Mouse (Mus musculus) right cerebral cortex, postnatal 36 days (tissue): ENCODE measurements around the gene Fam214a.

Source experiments
- DNase-seq, 2 experiments: peaks; one replicate each; pipeline ENCODE4 v3.0.0; 2022; ENCODE audit warnings: low spot score in 2 of 2, mixed read lengths in 1 of 2

The Fam214a gene

GRCm38 (mm10) chr9:74952756-74953247 lies at the start of gene Fam214a:
Gene Fam214a (plus strand): TSS chr9:74952884.
- DNase-seq = peak; percentile 96

- peak in 1 of 2 experiments; percentile 44 for DNase-seq
These were observed 47.7 kb upstream of the Fam214a start for GRCm38 (mm10) chr9:74904866-74905508.

- no peak for DNase-seq
These were observed 45.7 kb upstream of the Fam214a start for GRCm38 (mm10) chr9:74906951-74907350.

GRCm38 (mm10) chr9:74909245-74909644 lies 43.4 kb upstream of the Fam214a start:
- DNase-seq = no peak

GRCm38 (mm10) chr9:74910226-74910759 lies 42.4 kb upstream of the Fam214a start:
- DNase-seq = no peak

GRCm38 (mm10) chr9:74911430-74911829 lies 41.3 kb upstream of the Fam214a start:
- no peak for DNase-seq

- no peak for DNase-seq
These were observed 40.8 kb upstream of the Fam214a start for GRCm38 (mm10) chr9:74911919-74912318.

GRCm38 (mm10) chr9:74912619-74913376 lies 39.9 kb upstream of the Fam214a start:
- no peak for DNase-seq

- DNase-seq = no peak
These were observed 37.1 kb upstream of the Fam214a start for GRCm38 (mm10) chr9:74915611-74916010.

- no peak for DNase-seq
These were observed 32.2 kb upstream of the Fam214a start for GRCm38 (mm10) chr9:74920450-74920849.

- no peak for DNase-seq
These were observed 31.3 kb upstream of the Fam214a start for GRCm38 (mm10) chr9:74921422-74921821.

GRCm38 (mm10) chr9:74922884-74923283 lies 29.8 kb upstream of the Fam214a start:
- DNase-seq = no peak

GRCm38 (mm10) chr9:74923291-74923977 lies 29.2 kb upstream of the Fam214a start:
- DNase-seq = no peak

- DNase-seq = no peak
These were observed 27.4 kb upstream of the Fam214a start for GRCm38 (mm10) chr9:74925220-74925769.

- DNase-seq = no peak
These were observed 22.7 kb upstream of the Fam214a start for GRCm38 (mm10) chr9:74929981-74930423.

GRCm38 (mm10) chr9:74930653-74931052 lies 22.0 kb upstream of the Fam214a start:
- DNase-seq = no peak

- no peak for DNase-seq
These were observed 17.4 kb upstream of the Fam214a start for GRCm38 (mm10) chr9:74935289-74935688.

GRCm38 (mm10) chr9:74937761-74938160 lies 14.9 kb upstream of the Fam214a start:
- no peak for DNase-seq

- DNase-seq = no peak
These were observed 13.8 kb upstream of the Fam214a start for GRCm38 (mm10) chr9:74938670-74939534.

GRCm38 (mm10) chr9:74946713-74947402 lies 5.8 kb upstream of the Fam214a start:
- no peak for DNase-seq
